Mouse (Mus musculus): ENCODE data around the gene Emp1. TPM values are rescaled to one million over a fixed set of nuclear protein-coding genes. Genes with fewer than 3 reads are reported as not detected.
A peak's percentile ranks its signal among the peaks of the same experiment; 100 is the strongest.

Emp1 gene
- total RNA-seq, 2 experiments from 2014 or later, result 25.9 to 46.9 TPM

GRCm38 (mm10) chr6:135364041-135364745 lies 1.8 kb downstream of the Emp1 start:
- DNase-seq, result no peak

DNA sequence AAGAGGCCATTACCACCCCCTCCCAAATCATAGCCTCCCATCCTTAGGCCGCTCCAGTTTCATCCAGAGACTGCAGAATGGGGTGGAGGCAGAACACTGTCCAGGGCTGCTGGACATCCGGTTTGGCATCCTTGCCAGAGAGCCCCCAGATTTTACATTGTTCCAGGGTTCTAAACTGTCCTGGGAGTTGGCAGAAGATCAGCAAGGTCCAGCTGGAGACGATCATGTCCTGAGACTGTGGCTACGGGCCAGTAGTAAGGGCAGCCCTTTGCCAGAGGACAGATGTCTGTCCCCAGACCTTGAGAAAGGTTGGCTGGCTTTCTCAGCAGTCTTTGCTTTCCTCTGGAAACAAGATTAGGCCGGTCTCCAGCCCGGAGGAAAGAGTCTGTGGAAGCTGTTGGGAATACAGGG lies 2.6 kb downstream of the Emp1 start:
- peak; percentile 65 to 70 for DNase-seq

DNA sequence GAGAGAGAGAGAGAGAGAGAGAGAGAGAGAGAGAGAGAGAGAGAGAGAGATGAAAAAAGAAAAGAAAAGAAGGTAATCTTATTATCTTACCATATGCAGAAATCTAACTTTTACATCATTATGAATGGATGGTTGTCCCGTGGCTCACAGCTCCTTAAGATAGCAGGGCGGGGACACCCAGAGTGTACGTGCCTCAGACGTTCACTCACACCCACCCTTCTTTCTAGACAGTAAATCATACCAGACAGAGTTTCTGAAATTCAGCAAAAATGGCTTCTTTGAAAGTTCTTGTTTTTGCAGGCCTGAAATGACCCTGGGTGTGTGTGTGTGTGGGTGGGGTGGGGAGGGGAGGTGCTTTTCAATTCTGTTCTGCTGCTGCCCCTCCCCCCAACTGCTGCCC lies 3.3 kb downstream of the Emp1 start:
- DNase-seq, result no peak

GRCm38 (mm10) chr6:135368230-135368629 lies 5.9 kb downstream of the Emp1 start:
- peak in 1 of 2 experiments; percentile 50 for DNase-seq

DNA sequence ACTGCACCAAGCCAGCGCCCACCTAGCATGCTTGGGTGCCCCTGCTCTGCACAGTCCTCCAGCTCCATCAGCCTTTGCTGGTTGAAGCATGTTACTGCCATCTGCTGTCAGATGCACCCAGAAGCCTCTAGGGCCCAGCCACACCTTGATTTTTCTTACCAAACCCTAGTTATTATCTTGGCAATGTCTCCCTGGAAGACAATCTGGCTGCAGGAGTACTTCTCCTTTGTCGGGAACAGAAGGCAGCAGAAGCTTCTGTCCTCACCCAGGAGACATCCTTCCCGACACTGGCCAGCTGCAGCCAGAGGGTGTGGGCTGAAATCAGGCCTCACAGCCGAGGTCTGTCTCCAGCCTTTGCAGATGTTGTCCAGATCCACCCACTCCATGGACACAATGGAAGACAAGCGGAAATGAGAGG lies 7.2 kb downstream of the Emp1 start:
- peak in 1 of 2 experiments; percentile 31 for DNase-seq

DNA sequence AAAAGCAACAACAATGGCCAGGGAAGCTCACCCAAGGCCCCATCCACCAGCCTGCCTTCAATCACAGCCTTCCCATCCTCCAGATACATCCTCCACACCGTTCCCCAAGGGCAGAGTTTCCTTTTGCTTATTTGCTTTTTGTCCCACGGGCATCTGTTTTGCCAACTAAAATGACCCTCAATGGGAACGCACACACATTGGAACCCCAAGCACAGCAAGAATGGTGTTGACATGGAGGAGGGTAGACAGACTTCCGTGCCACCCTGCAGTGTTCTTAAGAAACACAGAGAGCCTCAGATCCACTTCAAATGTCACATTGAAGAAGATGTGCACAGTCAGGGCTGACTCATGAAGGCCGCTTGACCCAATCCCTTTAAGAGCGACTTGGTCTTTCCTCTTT lies 8.6 kb downstream of the Emp1 start:
- DNase-seq, result no peak

DNA sequence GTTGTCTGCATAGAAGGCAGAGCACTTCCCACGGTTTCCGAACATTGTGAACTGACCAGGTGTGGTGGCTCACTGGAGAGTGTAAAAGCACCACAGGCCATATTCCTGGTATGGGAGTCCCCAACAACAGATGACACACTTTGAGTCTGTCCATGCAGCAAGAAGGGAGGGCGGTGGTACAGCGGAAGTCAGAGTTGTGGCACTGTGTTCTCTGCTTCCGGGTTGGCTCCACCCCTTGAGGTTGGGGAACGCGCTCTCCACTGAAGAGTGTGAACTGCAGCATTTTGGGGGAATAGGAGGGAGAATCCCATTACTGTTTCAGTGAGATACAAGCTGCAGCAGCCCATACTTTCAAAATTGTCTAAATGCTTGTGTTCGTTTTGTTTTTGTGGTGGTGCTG lies 11.0 kb downstream of the Emp1 start:
- no peak for DNase-seq

DNA sequence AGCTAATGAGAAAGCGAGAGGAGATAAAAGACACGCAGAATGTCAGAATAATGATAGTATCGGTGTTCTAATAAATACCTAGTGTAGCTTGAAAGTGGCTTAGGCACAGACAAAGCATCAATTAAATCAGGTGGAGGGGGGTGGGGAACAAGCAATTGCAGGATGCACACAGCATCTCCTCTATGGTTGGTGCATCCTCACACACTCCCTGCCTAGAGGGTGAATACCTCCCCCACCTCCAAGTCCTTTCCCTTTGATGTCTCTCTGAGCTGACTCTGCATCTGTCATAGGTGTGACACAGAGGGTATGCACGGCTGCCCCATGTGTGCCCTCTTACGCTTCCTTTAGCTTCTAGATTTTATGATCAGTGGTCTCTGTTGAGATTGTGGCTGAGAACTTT lies 13.5 kb downstream of the Emp1 start:
- DNase-seq, result no peak

GRCm38 (mm10) chr6:135376248-135376647 lies 13.9 kb downstream of the Emp1 start:
- DNase-seq, result no peak

- DNase-seq, result peak; percentile 51 to 73
Measured at GRCm38 (mm10) chr6:135377583-135378319, 15.4 kb downstream of the Emp1 start.

- no peak for DNase-seq
Measured at GRCm38 (mm10) chr6:135383919-135384318, 21.6 kb downstream of the Emp1 start.

GRCm38 (mm10) chr6:135385738-135386459 lies 23.6 kb downstream of the Emp1 start:
- DNase-seq, result no peak

DNA sequence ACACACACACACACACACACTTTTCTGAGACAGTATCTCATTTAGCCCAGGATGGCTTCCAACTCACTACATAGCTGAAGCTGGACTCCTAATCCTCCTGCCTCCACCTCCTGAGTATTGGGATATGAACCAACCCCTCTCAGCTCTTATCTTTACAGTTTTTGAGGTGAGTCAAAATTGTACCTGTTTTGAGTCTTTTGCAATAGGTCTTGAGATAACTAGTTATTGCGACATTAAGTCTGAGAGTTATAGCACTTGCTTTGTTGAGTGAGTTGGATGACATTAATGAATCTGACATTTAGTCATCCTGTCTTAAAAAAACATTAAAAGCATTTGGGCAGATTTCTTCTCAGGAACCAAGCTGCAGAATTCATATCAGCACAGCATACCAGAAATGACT lies 25.3 kb downstream of the Emp1 start:
- no peak for DNase-seq

DNA sequence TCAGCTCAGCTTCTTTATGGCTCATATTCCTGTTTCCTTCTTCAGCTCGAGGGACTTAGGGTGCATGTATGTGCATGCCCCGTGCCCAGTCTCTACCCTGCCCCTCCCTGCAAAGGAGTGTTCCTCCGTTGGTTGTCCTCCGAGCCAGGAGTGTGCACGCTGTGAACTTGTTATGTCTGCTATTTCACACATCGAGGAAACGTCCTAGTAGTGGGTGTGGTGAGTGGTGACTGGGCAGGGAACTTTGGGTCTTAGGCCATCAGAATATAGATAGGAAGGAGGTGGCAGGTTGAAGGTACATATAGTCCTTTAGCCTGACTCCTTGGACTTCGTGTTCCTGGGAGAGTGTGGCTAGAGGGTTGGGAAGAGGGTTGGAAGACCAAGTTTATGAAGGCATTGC lies 26.4 kb downstream of the Emp1 start:
- DNase-seq, result no peak

DNA sequence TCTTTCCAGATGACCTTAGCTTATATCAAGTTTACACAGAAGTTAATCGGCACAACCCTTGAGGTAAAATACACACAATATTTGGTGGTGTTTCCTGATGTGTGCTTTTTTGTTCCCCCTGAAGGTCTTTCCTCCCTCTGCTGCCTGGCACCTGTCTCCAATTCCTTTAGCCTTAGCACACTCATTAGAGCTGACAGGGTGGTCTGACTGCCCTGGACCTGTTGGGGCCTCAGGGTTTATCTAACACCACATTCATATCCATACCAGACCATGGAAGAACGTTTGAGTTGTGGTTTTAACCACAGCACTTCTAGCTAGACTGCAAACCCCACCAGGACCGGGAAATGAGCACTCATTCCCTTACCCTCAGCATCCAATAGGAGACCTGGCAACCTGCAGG lies 28.1 kb downstream of the Emp1 start:
- DNase-seq, result no peak

- DNase-seq, result no peak
Measured at GRCm38 (mm10) chr6:135395375-135395774, 33.0 kb downstream of the Emp1 start.

GRCm38 (mm10) chr6:135397089-135397488 lies 34.7 kb downstream of the Emp1 start:
- no peak for DNase-seq

GRCm38 (mm10) chr6:135397788-135398187 lies 35.4 kb downstream of the Emp1 start:
- DNase-seq, result no peak

- DNase-seq, result peak; percentile 56 to 71
Measured at GRCm38 (mm10) chr6:135398801-135399200, 36.5 kb downstream of the Emp1 start.

DNA sequence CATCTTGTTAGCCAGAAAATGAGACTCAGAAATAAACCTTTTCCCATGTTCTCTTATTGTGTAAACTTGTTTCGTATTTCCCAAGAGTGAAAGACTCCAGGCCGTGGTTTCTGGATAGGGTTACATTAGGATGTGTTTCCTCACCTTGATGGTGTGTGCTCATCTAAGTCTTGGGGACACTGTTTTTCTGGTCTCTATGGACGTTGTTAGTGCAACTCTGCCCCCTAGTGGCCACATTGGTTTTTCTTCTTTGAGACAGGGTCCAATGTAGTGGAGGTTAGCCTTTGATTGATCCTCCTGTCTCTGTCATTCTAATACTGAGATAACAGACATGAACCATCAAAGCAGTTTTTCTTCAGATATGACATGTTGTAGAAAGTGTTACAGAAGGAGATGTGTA lies 38.0 kb downstream of the Emp1 start:
- DNase-seq, result peak; percentile 71 to 74

GRCm38 (mm10) chr6:135405093-135405492 lies 42.7 kb downstream of the Emp1 start:
- DNase-seq, result no peak

DNA sequence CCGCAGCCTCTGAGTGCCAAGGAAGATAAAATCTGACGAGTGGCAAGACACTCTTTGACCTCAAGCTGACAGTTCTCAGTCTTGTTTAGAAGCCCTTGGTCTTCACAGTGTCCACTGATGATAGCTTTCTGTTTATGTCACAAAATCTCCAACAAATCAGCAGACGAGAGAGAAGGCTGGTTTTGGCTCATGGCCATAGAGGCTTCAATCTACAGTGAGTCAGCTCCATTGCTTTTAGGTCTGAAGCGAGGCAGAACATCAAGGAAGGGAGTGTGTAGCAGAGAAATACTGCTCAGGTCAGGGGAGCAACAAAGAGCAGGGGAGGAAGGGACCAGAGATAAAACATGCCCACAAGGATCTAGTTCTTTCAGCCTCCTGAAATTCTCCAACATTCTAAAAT lies 45.0 kb downstream of the Emp1 start:
- peak; percentile 10 to 28 for DNase-seq

GRCm38 (mm10) chr6:135411712-135412319 lies 49.5 kb downstream of the Emp1 start:
- no peak for DNase-seq
